Mouse (Mus musculus) 3134 (cell line): ENCODE measurements around the gene Ogfod2.

ENCODE experiments used
- DNase-seq: peaks from one replicate; pipeline ENCODE4 v3.0.0-alpha.2; 2011; ENCODE audit warnings: low spot score; ENCODE audit not compliant: insufficient read length; ENCODE audit errors: extremely low read depth

Ogfod2 gene

GRCm38 (mm10) chr5:124093852-124094604, 18.1 kb upstream of the Ogfod2 start:
- DNase-seq, result no peak

- no peak for DNase-seq
Measured at GRCm38 (mm10) chr5:124095077-124095581, 17.0 kb upstream of the Ogfod2 start.

- peak; percentile 59 for DNase-seq
Measured at GRCm38 (mm10) chr5:124095596-124096232, 16.4 kb upstream of the Ogfod2 start, which contains the start of gene Abcb9. Gene Abcb9 (minus strand): TSS chr5:124095798.

GRCm38 (mm10) chr5:124098923-124099322, 13.2 kb upstream of the Ogfod2 start:
- DNase-seq, result no peak

GRCm38 (mm10) chr5:124100128-124101044, 11.7 kb upstream of the Ogfod2 start:
- DNase-seq, result no peak

- no peak for DNase-seq
Measured at GRCm38 (mm10) chr5:124102326-124102725, 9.8 kb upstream of the Ogfod2 start.

GRCm38 (mm10) chr5:124103020-124103419, 9.1 kb upstream of the Ogfod2 start:
- no peak for DNase-seq

- DNase-seq, result no peak
Measured at GRCm38 (mm10) chr5:124103552-124103951, 8.5 kb upstream of the Ogfod2 start.

- peak; percentile 53 for DNase-seq
Measured at GRCm38 (mm10) chr5:124111077-124111741, 888 bp upstream of the Ogfod2 start.

GRCm38 (mm10) chr5:124112531-124112930, 434 bp downstream of the Ogfod2 start:
- no peak for DNase-seq

- DNase-seq, result peak; percentile 72
Measured at GRCm38 (mm10) chr5:124113030-124113429, 933 bp downstream of the Ogfod2 start.

GRCm38 (mm10) chr5:124114276-124115025, 2.4 kb downstream of the Ogfod2 start:
- DNase-seq, result no peak

GRCm38 (mm10) chr5:124115531-124115930, 3.4 kb downstream of the Ogfod2 start:
- DNase-seq, result no peak

GRCm38 (mm10) chr5:124115990-124116845, 4.1 kb downstream of the Ogfod2 start, which contains the start of gene Arl6ip4:
Gene Arl6ip4 (plus strand): TSS chr5:124116089.
- peak; percentile 79 for DNase-seq

- DNase-seq, result no peak
Measured at GRCm38 (mm10) chr5:124119204-124119603, 7.1 kb downstream of the Ogfod2 start.

GRCm38 (mm10) chr5:124122357-124122756, 10.3 kb downstream of the Ogfod2 start:
- no peak for DNase-seq

GRCm38 (mm10) chr5:124125093-124125492, 13.0 kb downstream of the Ogfod2 start:
- DNase-seq, result no peak

GRCm38 (mm10) chr5:124134261-124134660, 22.2 kb downstream of the Ogfod2 start:
- no peak for DNase-seq

GRCm38 (mm10) chr5:124138066-124138465, 26.0 kb downstream of the Ogfod2 start:
- no peak for DNase-seq
